ENCODE assay signal across 24 mouse cellular contexts in the genomic region with DNA sequence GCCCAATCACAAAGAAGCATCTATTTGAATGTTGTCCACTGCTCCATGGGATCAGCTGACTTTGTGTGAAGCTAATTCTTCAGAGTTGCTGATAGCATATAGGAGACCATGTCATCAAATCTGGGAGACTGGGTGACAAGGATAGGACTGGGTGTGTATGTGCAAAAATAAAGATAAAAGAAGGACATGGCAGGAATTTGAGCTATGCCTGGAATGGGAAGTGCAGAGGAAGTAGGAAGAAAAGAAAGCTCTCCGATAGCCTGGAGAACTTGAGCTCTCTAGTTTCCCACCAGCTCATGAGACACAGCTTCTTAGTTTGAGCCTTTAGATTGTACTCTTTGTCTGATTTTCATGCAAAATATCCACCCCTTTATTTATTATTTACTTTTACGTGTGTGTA. TPM values are rescaled to one million over a fixed set of nuclear protein-coding genes. Genes with fewer than 3 reads are reported as not detected.
"Had no signal": no experiment of that assay in that cellular context is flagged by ENCODE, and none has a peak within 500 bp of the region (broad histone marks: within the 10 kb centered on the region; RNA-seq: fewer than 3 reads in every experiment).

No protein-coding gene starts in this region.

- DNase-seq: kidney, adult 18-20 months; kidney, adult 9 months; kidney, postnatal 25 days; layer of hippocampus, postnatal 36 days; liver; lung, adult 18-20 months; lung, postnatal 4 days; midbrain, embryonic 14.5 days; right cerebral cortex, postnatal 4 days; thymus, adult 2 months; thymus, postnatal 14 days; thymus, postnatal 4 days had no signal

- H3K4me2 ChIP-seq: limb, embryonic 13.5 days; liver, embryonic 12.5 days; liver, embryonic 15.5 days; midbrain, embryonic 11.5 days had no signal

- H3K4me3 ChIP-seq: left cerebral cortex, adult 2 months; limb, embryonic 10.5 days; limb, embryonic 13.5 days; liver, embryonic 12.5 days; liver, embryonic 15.5 days had no signal

- H3K36me3 ChIP-seq: limb, embryonic 10.5 days; limb, embryonic 13.5 days; liver, embryonic 12.5 days; liver, embryonic 15.5 days had no signal

- H3K4me1 ChIP-seq: limb, embryonic 10.5 days; limb, embryonic 13.5 days; liver, embryonic 12.5 days; liver, embryonic 15.5 days had no signal

- H3K9ac ChIP-seq: limb, embryonic 13.5 days; liver, embryonic 12.5 days; liver, embryonic 15.5 days had no signal

- H3K9me3 ChIP-seq: limb, embryonic 10.5 days; limb, embryonic 13.5 days; liver, embryonic 12.5 days; liver, embryonic 15.5 days had no signal

- ATAC-seq: liver, embryonic 12.5 days had no signal

- H3K27ac ChIP-seq: kidney, postnatal 0 days; left cerebral cortex, adult 2 months; limb, embryonic 10.5 days; limb, embryonic 13.5 days; liver, embryonic 12.5 days; liver, embryonic 15.5 days; stomach, postnatal 0 days had no signal

- H3K27me3 ChIP-seq: liver, embryonic 15.5 days had no signal

RNA-seq across cellular contexts. Expression of a gene that starts 6.9 kb away (rescaled TPM):
- total RNA-seq: megakaryocyte progenitor cell, adult 5-6 weeks; megakaryocyte-erythroid progenitor cell, adult 5-6 weeks; midbrain, postnatal 0 days had no signal
- polyA plus RNA-seq: neural tube, embryonic 11.5 days had no signal

RNA-seq across cellular contexts. Expression of a gene that starts 19.3 kb away (rescaled TPM):
- total RNA-seq: megakaryocyte-erythroid progenitor cell, adult 5-6 weeks had no signal
